Mouse (Mus musculus) ES-E14 (cell line): Measurements from ENCODE around the gene Fam50a. TPM values are rescaled to one million over a fixed set of nuclear protein-coding genes. Genes with fewer than 3 reads are reported as not detected.

Source experiments
- DNase-seq: peaks from one replicate; pipeline ENCODE4 v3.0.0-alpha.2; 2013; ENCODE audit warnings: low read depth, low spot score
- H3K27ac ChIP-seq: 2 replicates; pipeline ENCODE4 v1.5.1; 2012; ENCODE audit warnings: low read depth, mild to moderate bottlenecking, low read length, moderate library complexity, mixed read lengths; ENCODE audit not compliant: poor library complexity, insufficient read depth, severe bottlenecking
- H3K36me3 ChIP-seq: 2 replicates; pipeline ENCODE4 v1.6.1; 2012; ENCODE audit warnings: mild to moderate bottlenecking, low read length, moderate library complexity, mixed read lengths; ENCODE audit not compliant: control insufficient read depth, poor library complexity, insufficient read depth, severe bottlenecking
- H3K4me1 ChIP-seq, 2 experiments: fragments of 150-350 bp in 1 of 2; sonication (generic) in 1 of 2; 2 replicates each; pipeline ENCODE4 v1.6.1; 2012; ENCODE audit warnings: low read length in 2 of 2, mild to moderate bottlenecking in 1 of 2, mixed read lengths in 1 of 2; ENCODE audit not compliant: control insufficient read depth in 2 of 2, insufficient read depth in 2 of 2, poor library complexity in 1 of 2
- H3K4me3 ChIP-seq, 2 experiments: fragments of 150-350 bp in 1 of 2; sonication (generic) in 1 of 2; 2 replicates each; pipeline ENCODE4 v1.5.1; 2012; ENCODE audit warnings: low read length in 2 of 2, low read depth in 1 of 2, mild to moderate bottlenecking in 1 of 2, mixed read lengths in 1 of 2; ENCODE audit not compliant: insufficient read depth in 1 of 2, poor library complexity in 1 of 2, severe bottlenecking in 1 of 2
- H3K9ac ChIP-seq: 2 replicates; pipeline ENCODE4 v1.6.1; 2012; ENCODE audit warnings: low read depth, mild to moderate bottlenecking, low read length, mixed read lengths; ENCODE audit not compliant: poor library complexity, insufficient read depth, severe bottlenecking
- H3K9me3 ChIP-seq: fragments of 150-350 bp; sonication (generic); 2 replicates; pipeline ENCODE4 v1.6.1; 2012; ENCODE audit warnings: low read depth, mild to moderate bottlenecking, low read length; ENCODE audit not compliant: control insufficient read depth, insufficient read depth
- CHD2 ChIP-seq: IDR thresholded peaks from 2 replicates; pipeline ENCODE4 v1.6.1; 2014; ENCODE audit warnings: mild to moderate bottlenecking, low read depth, low read length, inconsistent platforms
- HCFC1 ChIP-seq: IDR thresholded peaks from 2 replicates; pipeline ENCODE4 v1.6.1; 2012; ENCODE audit warnings: low read length, inconsistent platforms, borderline replicate concordance; ENCODE audit not compliant: insufficient read depth
- MAFK ChIP-seq: IDR thresholded peaks from 2 replicates; pipeline ENCODE4 v1.6.1; 2014; ENCODE audit warnings: mild to moderate bottlenecking, low read depth, low read length, inconsistent platforms; ENCODE audit not compliant: insufficient read depth
- ZC3H11A ChIP-seq: IDR thresholded peaks from 2 replicates; pipeline ENCODE4 v1.6.1; 2012; ENCODE audit warnings: low read depth, mild to moderate bottlenecking, inconsistent platforms, low read length, borderline replicate concordance
- ZNF384 ChIP-seq: IDR thresholded peaks from 2 replicates; pipeline ENCODE4 v1.6.1; 2012; ENCODE audit warnings: low read depth, low read length, inconsistent platforms
- in situ Hi-C, 2 experiments: fragments of 600-800 bp; cut with MboI; formaldehyde crosslinking; loops; one replicate each; pipeline ENCODE4 v1.15.1; 2025; ENCODE audit warnings: low sequenced_read_pairs in 2 of 2, inconsistent platforms in 1 of 2; ENCODE audit not compliant: unreplicated experiment in 2 of 2
- total RNA-seq: library from RNA; depleted of rRNA; stranded (reverse); fragments of 300-350 nt; gene quantifications from 2 replicates; pipeline ENCODE4 v1.2.3, GENCODE M21; 2012; rRNA removed

Gene Fam50a
- 27.7 and 33.6 TPM in 2 replicates for total RNA-seq

- in situ Hi-C loops: loop anchor here in 1 of 2 experiments (25.0 kb wide), 1 partner anchor 99 kb away; no protein-coding TSS in a partner anchor
- no peaks in the 10 kb centered on the region for H3K4me1 ChIP-seq
- H3K4me3 ChIP-seq: peak within 1 kb of the TSS; percentile 89 to 100
- peaks cover 14% of the 10 kb centered on the region for H3K36me3 ChIP-seq
- H3K27ac ChIP-seq: peak within 1 kb of the TSS; percentile 83; the same call in 1 of the 2 replicates
- no peaks in the 10 kb centered on the region for H3K9me3 ChIP-seq
- DNase-seq: peak; percentile 62
- peak within 1 kb of the TSS; percentile 100 for H3K9ac ChIP-seq
- TF ChIP-seq MAFK (no peak), HCFC1 (no peak)
These were observed at the start of gene Fam50a for GRCm38 (mm10) chrX:74312540-74313464. Gene Fam50a (plus strand): TSS chrX:74313033.

DNA sequence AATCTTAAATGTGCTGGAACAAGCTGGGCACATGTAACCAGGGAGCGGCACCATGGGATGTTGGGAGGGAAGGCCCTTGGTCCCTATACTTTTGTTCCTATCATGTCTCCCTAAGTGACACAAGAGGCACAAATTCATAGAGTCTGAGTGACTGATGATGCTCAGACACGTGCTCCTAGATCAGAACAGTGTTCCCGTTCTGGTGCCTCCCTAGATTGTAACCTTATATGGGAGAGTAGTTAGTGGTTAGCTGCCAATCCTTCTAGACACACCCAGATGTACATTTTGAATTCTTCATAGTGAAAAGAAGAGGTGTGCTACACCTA is 43.1 kb upstream of the Fam50a start:
- H3K9me3 ChIP-seq: no peaks in the 10 kb centered on the region
- H3K36me3 ChIP-seq: peaks cover 18% of the 10 kb centered on the region
- in situ Hi-C loops: no loop called here
- peak overlapping the region; percentile 62 to 86 for H3K4me3 ChIP-seq
- H3K9ac ChIP-seq: peak overlapping the region; percentile 87
- peaks cover 0 to 2% of the 10 kb centered on the region in 2 experiments; a peak in 1 of 4 replicates for H3K4me1 ChIP-seq
- no peak for DNase-seq
- TF ChIP-seq CHD2 (no peak), ZNF384 (no peak), MAFK (no peak), HCFC1 (no peak), ZC3H11A (no peak)
- H3K27ac ChIP-seq: peak overlapping the region; percentile 92

DNA sequence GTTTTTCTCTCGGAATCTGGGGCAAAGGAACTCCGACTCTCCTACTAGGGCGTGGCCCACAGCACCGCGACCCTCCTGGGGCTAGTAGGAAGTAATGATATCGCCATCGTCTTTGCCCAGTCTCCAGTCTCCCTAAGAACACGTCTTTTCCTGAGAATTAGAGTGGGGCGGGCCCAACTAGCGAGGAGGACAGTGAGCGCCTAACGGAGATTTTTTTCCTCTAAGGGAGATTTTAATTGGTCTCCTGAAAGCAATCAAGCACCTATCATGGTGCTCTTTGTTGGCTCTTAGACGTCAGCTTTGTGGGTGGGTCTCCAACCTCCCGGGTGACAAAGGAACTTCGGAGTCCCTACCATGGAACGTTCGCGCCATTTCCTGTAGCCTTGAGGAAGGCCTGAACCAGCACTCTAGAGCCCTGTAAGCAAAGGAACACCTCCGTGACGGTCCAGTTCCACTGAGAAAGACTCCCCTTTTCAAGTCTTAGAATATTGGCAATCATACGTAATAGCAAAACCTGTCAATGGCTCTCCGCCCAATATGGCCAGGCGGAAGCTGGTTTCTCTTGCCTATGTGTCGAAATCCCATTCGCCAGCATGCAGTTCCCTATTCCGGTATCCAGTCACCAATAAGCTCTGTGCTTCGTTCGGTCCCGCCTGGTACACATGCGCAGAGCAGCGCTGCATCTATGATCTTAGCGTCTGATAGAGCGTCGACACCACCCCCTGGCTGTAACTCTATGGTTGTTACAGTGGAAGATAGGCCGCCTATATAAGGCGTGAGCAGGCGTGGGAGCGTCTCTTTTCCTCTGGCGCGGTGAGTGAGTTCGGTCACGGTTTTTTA is 42.6 kb upstream of the Fam50a start, which contains the start of gene Rpl10:
Gene Rpl10 (plus strand): TSS at position 751 of the 840 bp plus-strand sequence.
- Histone ChIP-seq H3K9ac (peak within 1 kb of the TSS; percentile 98), H3K36me3 (peaks cover 18% of the 10 kb centered on the region), H3K9me3 (no peaks in the 10 kb centered on the region), H3K4me3 (peak within 1 kb of the TSS; percentile 86 to 95), H3K27ac (peak within 1 kb of the TSS; percentile 93), H3K4me1 (peaks cover 0 to 2% of the 10 kb centered on the region in 2 experiments; a peak in 1 of 4 replicates)
- in situ Hi-C loops: no loop called here
- DNase-seq: peak; percentile 82
- TF ChIP-seq ZNF384 (peak; percentile 72), ZC3H11A (no peak), CHD2 (peak; percentile 30; the same call in 1 of the 2 replicates), HCFC1 (peak; percentile 71; the same call in 1 of the 2 replicates)

- DNase-seq: no peak
These were observed 41.8 kb upstream of the Fam50a start for GRCm38 (mm10) chrX:74270902-74271551.

More at GRCm38 (mm10) chrX:74270902-74271551, 41.8 kb upstream of the Fam50a start:
- TF ChIP-seq ZNF384: no peak
- TF ChIP-seq CHD2: no peak
- no peak for TF ChIP-seq ZC3H11A
- no peak for TF ChIP-seq MAFK
- TF ChIP-seq HCFC1: no peak
- in situ Hi-C loops: no loop called here
- peaks cover 18% of the 10 kb centered on the region for H3K36me3 ChIP-seq
- peak overlapping the region; percentile 86 to 95 for H3K4me3 ChIP-seq
- H3K4me1 ChIP-seq: peaks cover 0 to 2% of the 10 kb centered on the region in 2 experiments; a peak in 1 of 4 replicates
- peak overlapping the region; percentile 93 for H3K27ac ChIP-seq
- H3K9ac ChIP-seq: peak overlapping the region; percentile 98
- H3K9me3 ChIP-seq: no peaks in the 10 kb centered on the region
